Mouse (Mus musculus): ENCODE results near the gene Otx2.

The Otx2 gene

GRCm38 (mm10) chr14:48663531-48663930 is 10.1 kb downstream of the Otx2 start:
- no peak for TF ChIP-seq GATA4 (IDR thresholded peaks at IDR 0.05; ENCODE audit: insufficient replicate concordance, low read length)

GRCm38 (mm10) chr14:48662568-48663236 is 10.9 kb downstream of the Otx2 start:
- TF ChIP-seq GATA4 (IDR thresholded peaks at IDR 0.05; ENCODE audit: insufficient replicate concordance, low read length), result no peak

- TF ChIP-seq GATA4 (IDR thresholded peaks at IDR 0.05; ENCODE audit: insufficient replicate concordance, low read length), result no peak
Measured at GRCm38 (mm10) chr14:48661646-48662567, 11.7 kb downstream of the Otx2 start.

GRCm38 (mm10) chr14:48661151-48661550 is 12.5 kb downstream of the Otx2 start:
- no peak for TF ChIP-seq GATA4 (IDR thresholded peaks at IDR 0.05; ENCODE audit: insufficient replicate concordance, low read length)

GRCm38 (mm10) chr14:48660593-48660992 is 13.0 kb downstream of the Otx2 start:
- TF ChIP-seq GATA4 (IDR thresholded peaks at IDR 0.05; ENCODE audit: insufficient replicate concordance, low read length), result no peak

- TF ChIP-seq GATA4 (IDR thresholded peaks at IDR 0.05; ENCODE audit: insufficient replicate concordance, low read length), result no peak
Measured at GRCm38 (mm10) chr14:48659661-48660060, 14.0 kb downstream of the Otx2 start.

- no peak for TF ChIP-seq GATA4 (IDR thresholded peaks at IDR 0.05; ENCODE audit: insufficient replicate concordance, low read length)
Measured at GRCm38 (mm10) chr14:48657241-48657640, 16.4 kb downstream of the Otx2 start.

GRCm38 (mm10) chr14:48656711-48657110 is 16.9 kb downstream of the Otx2 start:
- no peak for TF ChIP-seq GATA4 (IDR thresholded peaks at IDR 0.05; ENCODE audit: insufficient replicate concordance, low read length)

GRCm38 (mm10) chr14:48655792-48656550 is 17.6 kb downstream of the Otx2 start:
- TF ChIP-seq GATA4 (IDR thresholded peaks at IDR 0.05; ENCODE audit: insufficient replicate concordance, low read length), result no peak

GRCm38 (mm10) chr14:48655073-48655791 is 18.4 kb downstream of the Otx2 start:
- no peak for TF ChIP-seq GATA4 (IDR thresholded peaks at IDR 0.05; ENCODE audit: insufficient replicate concordance, low read length)

- no peak for TF ChIP-seq GATA4 (IDR thresholded peaks at IDR 0.05; ENCODE audit: insufficient replicate concordance, low read length)
Measured at GRCm38 (mm10) chr14:48654551-48655072, 19.0 kb downstream of the Otx2 start.

- no peak for TF ChIP-seq GATA4 (IDR thresholded peaks at IDR 0.05; ENCODE audit: insufficient replicate concordance, low read length)
Measured at GRCm38 (mm10) chr14:48653676-48654510, 19.7 kb downstream of the Otx2 start.

- TF ChIP-seq GATA4 (IDR thresholded peaks at IDR 0.05; ENCODE audit: insufficient replicate concordance, low read length), result no peak
Measured at GRCm38 (mm10) chr14:48653081-48653480, 20.5 kb downstream of the Otx2 start.

- no peak for TF ChIP-seq GATA4 (IDR thresholded peaks at IDR 0.05; ENCODE audit: insufficient replicate concordance, low read length)
Measured at GRCm38 (mm10) chr14:48652256-48652655, 21.4 kb downstream of the Otx2 start.

All from liver, adult (tissue).